Mouse (Mus musculus): ENCODE results near the gene Fcgbp. TPM values are rescaled to one million over a fixed set of nuclear protein-coding genes. Genes with fewer than 3 reads are reported as not detected.
"Not testable (repeated sequence)": the region's sequence is repeated elsewhere in the genome, so short reads cannot be mapped to it uniquely, and the experiment has no call there.

Gene Fcgbp
- polyA plus RNA-seq, 1 experiment: 3.4 TPM

DNA sequence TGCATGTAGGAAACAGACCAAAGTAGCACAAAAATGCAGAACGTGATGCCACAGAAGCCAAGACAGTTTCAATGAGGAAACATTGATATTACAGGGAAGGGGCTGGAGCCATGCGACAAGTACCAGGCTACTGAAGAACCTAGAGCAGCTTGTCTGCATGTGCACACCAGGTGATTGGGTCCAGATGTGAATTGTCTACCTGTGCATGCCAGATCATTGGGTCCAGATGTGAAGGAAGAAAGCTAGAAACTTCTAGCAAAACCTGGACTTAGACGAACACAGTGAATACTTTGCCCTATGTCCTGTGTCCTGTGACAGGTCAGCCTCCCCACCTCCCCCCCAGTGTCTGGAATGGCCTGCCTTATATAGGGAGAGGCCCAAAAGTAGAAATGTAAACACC is 2.4 kb upstream of the Fcgbp start:
- Histone ChIP-seq H3K36me3 (ENCODE audit: control insufficient read depth, insufficient read depth, low read length) (no peaks in the 10 kb centered on the region), H3K27me3 (ENCODE audit: control insufficient read depth, insufficient read depth, low read length) (no peaks in the 10 kb centered on the region), H3K4me1 (ENCODE audit: control insufficient read depth, insufficient read depth, low read length) (no peaks in the 10 kb centered on the region; the same call in 1 of the 2 replicates), H3K4me3 (ENCODE audit: control insufficient read depth, low read depth, low read length) (no peak overlapping the region), H3K27ac (ENCODE audit: control insufficient read depth, insufficient read depth, low read depth, low read length) (no peak overlapping the region)
- no peak for TF ChIP-seq CTCF (IDR thresholded peaks at IDR 0.05; ENCODE audit: control insufficient read depth, insufficient read depth, insufficient replicate concordance, low read depth, low read length)

DNA sequence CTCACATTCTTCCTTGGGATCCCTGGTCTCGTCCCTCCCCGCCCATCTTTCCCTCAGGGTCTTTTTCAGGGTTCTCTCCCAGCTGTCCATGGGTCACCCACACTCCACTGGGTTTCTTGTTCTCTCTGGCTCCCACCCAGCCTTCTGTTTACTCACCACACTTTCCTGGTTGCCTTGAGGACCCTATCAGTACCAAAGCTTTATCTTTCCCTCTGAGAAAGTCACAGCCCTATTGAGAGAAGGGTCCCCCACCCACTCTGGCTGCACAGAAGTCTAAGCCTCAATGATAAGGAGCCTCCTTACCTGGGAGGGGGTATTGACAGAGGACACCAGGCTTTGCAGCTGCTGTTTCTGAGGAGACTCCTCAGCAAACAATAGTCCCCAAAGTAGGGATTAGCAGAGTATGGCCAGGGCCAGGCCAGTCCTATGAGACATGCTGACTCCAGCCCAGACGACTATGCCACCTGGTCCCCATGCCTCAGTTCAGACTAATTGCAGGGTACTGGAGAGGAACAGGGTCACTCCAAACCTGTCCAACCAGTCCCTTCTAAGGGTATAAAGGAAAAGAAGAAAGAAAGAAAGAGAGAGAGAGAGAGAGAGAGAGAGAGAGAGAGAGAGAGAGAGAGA is 1.4 kb upstream of the Fcgbp start:
- Histone ChIP-seq H3K4me3 (ENCODE audit: control insufficient read depth, low read depth, low read length) (no peak overlapping the region), H3K4me1 (ENCODE audit: control insufficient read depth, insufficient read depth, low read length) (no peaks in the 10 kb centered on the region; the same call in 1 of the 2 replicates), H3K36me3 (ENCODE audit: control insufficient read depth, insufficient read depth, low read length) (no peaks in the 10 kb centered on the region), H3K27me3 (ENCODE audit: control insufficient read depth, insufficient read depth, low read length) (no peaks in the 10 kb centered on the region), H3K27ac (ENCODE audit: control insufficient read depth, insufficient read depth, low read depth, low read length) (no peak overlapping the region)
- TF ChIP-seq POLR2A (IDR thresholded peaks at IDR 0.05; ENCODE audit: control insufficient read depth, low read depth, low read length) (no peak), CTCF (IDR thresholded peaks at IDR 0.05; ENCODE audit: control insufficient read depth, insufficient read depth, insufficient replicate concordance, low read depth, low read length) (no peak)

DNA sequence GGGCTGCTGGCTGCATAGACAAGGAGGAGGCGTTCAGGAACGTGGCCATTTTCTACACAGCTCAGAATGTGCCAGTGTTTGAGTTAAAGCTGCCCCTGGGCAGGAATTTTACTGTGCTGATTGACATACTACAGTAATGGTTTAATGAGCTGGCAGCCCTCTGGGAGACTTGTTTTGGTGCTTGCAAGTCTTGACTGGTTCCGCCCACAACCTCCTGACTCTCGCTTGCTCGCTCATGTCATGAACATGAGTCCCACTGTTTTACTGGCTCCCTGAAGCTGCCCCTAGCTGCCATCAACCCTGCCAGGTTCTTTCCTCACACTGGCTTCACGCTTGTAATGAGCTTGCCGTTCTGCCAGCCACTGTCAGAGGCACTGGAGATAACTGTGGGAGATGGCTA is 13.2 kb downstream of the Fcgbp start:
- Histone ChIP-seq H3K27ac (ENCODE audit: control insufficient read depth, insufficient read depth, low read depth, low read length) (no peak overlapping the region), H3K36me3 (ENCODE audit: control insufficient read depth, insufficient read depth, low read length) (no peaks in the 10 kb centered on the region), H3K4me3 (ENCODE audit: control insufficient read depth, low read depth, low read length) (no peak overlapping the region), H3K4me1 (ENCODE audit: control insufficient read depth, insufficient read depth, low read length) (no peaks in the 10 kb centered on the region), H3K27me3 (ENCODE audit: control insufficient read depth, insufficient read depth, low read length) (no peaks in the 10 kb centered on the region)
- TF ChIP-seq POLR2A (IDR thresholded peaks at IDR 0.05; ENCODE audit: control insufficient read depth, low read depth, low read length): no peak
- TF ChIP-seq CTCF (IDR thresholded peaks at IDR 0.05; ENCODE audit: control insufficient read depth, insufficient read depth, insufficient replicate concordance, low read depth, low read length): no peak

DNA sequence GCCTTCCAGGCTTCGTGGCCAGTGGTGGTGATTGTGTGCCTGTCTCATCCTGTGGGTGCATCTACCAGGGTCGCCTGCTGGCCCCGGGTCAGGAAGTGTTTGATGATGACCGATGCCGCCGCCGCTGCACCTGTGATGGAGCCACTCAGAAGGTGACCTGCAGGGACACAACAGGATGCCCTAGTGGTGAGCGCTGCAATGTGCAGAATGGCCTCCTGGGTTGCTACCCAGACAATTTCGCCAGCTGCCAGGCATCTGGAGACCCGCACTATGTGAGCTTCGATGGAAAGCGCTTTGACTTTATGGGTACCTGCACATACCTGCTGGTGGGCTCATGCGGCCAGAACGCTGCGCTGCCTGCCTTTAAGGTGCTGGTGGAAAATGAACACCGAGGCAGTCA is 15.2 kb downstream of the Fcgbp start:
- H3K27me3 ChIP-seq (ENCODE audit: control insufficient read depth, insufficient read depth, low read length): no peaks in the 10 kb centered on the region

DNA sequence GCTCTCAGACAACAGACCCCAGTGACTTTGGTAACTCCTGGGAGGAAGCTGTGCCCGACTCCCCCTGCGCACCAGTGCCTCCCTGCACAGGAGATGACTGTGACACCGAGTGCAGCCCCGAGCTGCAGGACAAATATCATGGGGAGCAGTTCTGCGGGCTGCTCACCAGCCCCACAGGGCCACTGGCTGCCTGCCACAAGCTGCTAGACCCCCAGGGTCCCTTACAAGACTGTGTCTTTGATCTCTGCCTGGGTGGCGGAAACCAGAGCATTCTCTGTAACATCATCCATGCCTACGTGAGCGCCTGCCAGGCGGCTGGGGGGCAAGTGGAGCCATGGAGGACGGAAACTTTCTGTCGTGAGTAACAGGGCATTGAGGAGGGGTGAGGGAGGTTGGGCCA is 22.5 kb downstream of the Fcgbp start:
- Histone ChIP-seq H3K27ac (ENCODE audit: control insufficient read depth, insufficient read depth, low read depth, low read length) (no peak overlapping the region), H3K27me3 (ENCODE audit: control insufficient read depth, insufficient read depth, low read length) (no peaks in the 10 kb centered on the region), H3K36me3 (ENCODE audit: control insufficient read depth, insufficient read depth, low read length) (no peaks in the 10 kb centered on the region), H3K4me1 (ENCODE audit: control insufficient read depth, insufficient read depth, low read length) (no peaks in the 10 kb centered on the region), H3K4me3 (ENCODE audit: control insufficient read depth, low read depth, low read length) (no peak overlapping the region)
- TF ChIP-seq POLR2A (IDR thresholded peaks at IDR 0.05; ENCODE audit: control insufficient read depth, low read depth, low read length) (no peak), CTCF (IDR thresholded peaks at IDR 0.05; ENCODE audit: control insufficient read depth, insufficient read depth, insufficient replicate concordance, low read depth, low read length) (no peak)

More for the DNA sequence above, 15.2 kb downstream of the Fcgbp start:
- Histone ChIP-seq H3K4me1 (ENCODE audit: control insufficient read depth, insufficient read depth, low read length) (no peaks in the 10 kb centered on the region), H3K4me3 (ENCODE audit: control insufficient read depth, low read depth, low read length) (no peak overlapping the region), H3K36me3 (ENCODE audit: control insufficient read depth, insufficient read depth, low read length) (no peaks in the 10 kb centered on the region), H3K27ac (ENCODE audit: control insufficient read depth, insufficient read depth, low read depth, low read length) (no peak overlapping the region)
- TF ChIP-seq CTCF (IDR thresholded peaks at IDR 0.05; ENCODE audit: control insufficient read depth, insufficient read depth, insufficient replicate concordance, low read depth, low read length): no peak
- no peak for TF ChIP-seq POLR2A (IDR thresholded peaks at IDR 0.05; ENCODE audit: control insufficient read depth, low read depth, low read length)

DNA sequence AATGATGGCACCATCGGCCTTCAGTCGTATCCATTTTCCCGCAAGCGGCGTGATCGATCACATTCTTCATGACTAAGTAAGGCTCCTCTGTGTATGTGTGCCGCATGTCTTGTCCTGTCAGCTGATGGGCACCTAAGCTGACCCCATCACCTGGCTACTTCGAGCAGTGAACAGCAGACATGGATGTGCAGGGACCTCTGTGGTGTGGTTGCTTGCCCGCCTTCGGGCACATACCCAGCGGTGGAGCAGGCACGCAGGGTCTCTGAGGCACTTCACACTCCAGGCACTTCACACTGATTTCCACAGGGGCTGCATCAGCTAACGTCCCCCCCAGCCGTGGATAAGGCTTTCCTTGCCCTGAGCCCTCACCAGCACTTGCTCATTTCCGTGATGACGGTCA is 28.1 kb downstream of the Fcgbp start:
- no peak for TF ChIP-seq CTCF (IDR thresholded peaks at IDR 0.05; ENCODE audit: control insufficient read depth, insufficient read depth, insufficient replicate concordance, low read depth, low read length)
- TF ChIP-seq POLR2A (IDR thresholded peaks at IDR 0.05; ENCODE audit: control insufficient read depth, low read depth, low read length): no peak
- peaks cover 6% of the 10 kb centered on the region; the same call in 1 of the 2 replicates for H3K4me1 ChIP-seq (ENCODE audit: control insufficient read depth, insufficient read depth, low read length)
- H3K27ac ChIP-seq (ENCODE audit: control insufficient read depth, insufficient read depth, low read depth, low read length): no peak overlapping the region
- H3K4me3 ChIP-seq (ENCODE audit: control insufficient read depth, low read depth, low read length): no peak overlapping the region
- no peaks in the 10 kb centered on the region for H3K27me3 ChIP-seq (ENCODE audit: control insufficient read depth, insufficient read depth, low read length)
- H3K36me3 ChIP-seq (ENCODE audit: control insufficient read depth, insufficient read depth, low read length): no peaks in the 10 kb centered on the region

DNA sequence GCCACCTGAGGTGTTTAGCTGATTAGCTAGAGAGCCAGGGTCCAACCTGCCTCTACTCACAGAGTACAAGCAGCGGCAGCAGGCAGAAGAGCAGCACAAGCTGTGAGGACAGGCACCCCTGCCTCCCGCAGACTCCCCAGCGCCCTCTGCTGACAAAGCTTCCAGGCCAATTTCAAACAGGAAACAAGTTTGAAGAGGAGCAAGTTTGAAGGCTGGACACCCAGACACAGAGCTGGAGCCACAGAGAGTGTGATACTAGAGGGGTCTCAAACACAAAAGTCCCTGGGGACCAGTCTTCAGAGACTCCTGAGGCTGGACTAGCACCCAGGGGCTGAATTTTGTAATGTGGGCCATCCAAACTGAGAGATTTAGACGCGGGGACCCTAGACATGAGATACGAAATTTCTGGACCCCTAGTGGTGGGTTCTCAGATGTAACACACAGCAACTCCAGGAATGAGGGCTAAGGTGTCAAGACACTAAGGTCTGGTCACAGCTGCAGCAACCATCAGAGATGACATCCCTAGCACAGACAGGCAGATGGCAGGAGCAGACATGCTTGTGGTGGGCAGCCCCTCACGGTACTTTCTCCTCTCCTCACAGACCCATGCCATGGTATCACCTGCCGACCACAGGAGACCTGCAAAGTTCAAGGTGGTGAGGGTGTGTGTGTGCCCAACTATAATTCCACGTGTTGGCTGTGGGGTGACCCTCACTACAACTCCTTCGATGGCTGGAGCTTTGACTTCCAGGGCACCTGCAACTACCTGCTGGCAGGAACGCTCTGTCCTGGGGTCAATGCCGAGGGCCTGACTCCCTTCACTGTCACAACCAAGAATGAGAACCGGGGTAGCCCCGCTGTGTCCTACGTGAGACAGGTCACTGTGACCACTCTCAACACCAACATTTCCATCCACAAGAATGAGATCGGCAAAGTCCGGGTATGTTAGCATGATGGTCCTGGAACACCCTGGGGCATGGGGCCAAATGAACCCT is 29.9 kb downstream of the Fcgbp start:
- no peaks in the 10 kb centered on the region for H3K27me3 ChIP-seq (ENCODE audit: control insufficient read depth, insufficient read depth, low read length)
- H3K4me1 ChIP-seq (ENCODE audit: control insufficient read depth, insufficient read depth, low read length): peaks cover 9% of the 10 kb centered on the region; the same call in 1 of the 2 replicates
- no peak overlapping the region for H3K4me3 ChIP-seq (ENCODE audit: control insufficient read depth, low read depth, low read length)
- H3K36me3 ChIP-seq (ENCODE audit: control insufficient read depth, insufficient read depth, low read length): no peaks in the 10 kb centered on the region
- TF ChIP-seq CTCF (IDR thresholded peaks at IDR 0.05; ENCODE audit: control insufficient read depth, insufficient read depth, insufficient replicate concordance, low read depth, low read length): no peak; the same call in 1 of the 2 replicates
- no peak for TF ChIP-seq POLR2A (IDR thresholded peaks at IDR 0.05; ENCODE audit: control insufficient read depth, low read depth, low read length)
- no peak overlapping the region for H3K27ac ChIP-seq (ENCODE audit: control insufficient read depth, insufficient read depth, low read depth, low read length)

DNA sequence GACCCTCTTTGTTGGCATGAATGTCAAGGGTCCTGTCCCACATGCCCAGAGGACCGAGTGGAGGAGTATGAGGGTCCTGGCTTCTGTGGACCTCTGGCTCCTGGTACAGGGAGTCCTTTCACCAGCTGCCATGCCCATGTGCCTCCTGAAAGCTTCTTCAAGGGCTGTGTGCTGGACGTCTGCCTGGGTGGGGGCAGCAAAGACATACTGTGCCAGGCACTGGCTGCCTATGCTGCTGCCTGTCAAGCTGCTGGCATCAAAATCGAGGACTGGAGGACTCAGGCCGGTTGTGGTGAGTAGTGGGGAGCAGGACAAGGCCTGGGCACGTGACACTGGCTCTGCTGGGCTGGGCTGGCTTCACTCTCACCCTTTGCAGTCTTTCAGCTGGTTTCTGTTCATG is 31.9 kb downstream of the Fcgbp start:
- not testable (repeated sequence) for H3K4me1 ChIP-seq (ENCODE audit: control insufficient read depth, insufficient read depth, low read length); H3K27me3 ChIP-seq (ENCODE audit: control insufficient read depth, insufficient read depth, low read length); H3K27ac ChIP-seq (ENCODE audit: control insufficient read depth, insufficient read depth, low read depth, low read length); H3K4me3 ChIP-seq (ENCODE audit: control insufficient read depth, low read depth, low read length); H3K36me3 ChIP-seq (ENCODE audit: control insufficient read depth, insufficient read depth, low read length)
